Mouse (Mus musculus) kidney, adult 2 months (tissue): ENCODE results near the gene Tctex1d1. TPM values are rescaled to one million over a fixed set of nuclear protein-coding genes. Genes with fewer than 3 reads are reported as not detected.

Source experiments
- DNase-seq: peaks from one replicate; pipeline ENCODE4 v3.0.0; 2021
- H3K27ac ChIP-seq: fragments of 200-500 bp; 2 replicates; pipeline ENCODE4 v1.5.1; 2012; ENCODE audit warnings: low read depth, low read length, control low read depth, inconsistent platforms; ENCODE audit not compliant: insufficient read depth
- H3K27me3 ChIP-seq: fragments of 200-500 bp; replicated peaks from 2 replicates; pipeline ENCODE4 v1.6.1; 2012; ENCODE audit warnings: mild to moderate bottlenecking, moderate library complexity, low read length, inconsistent platforms; ENCODE audit not compliant: control insufficient read depth, insufficient read depth
- H3K36me3 ChIP-seq: fragments of 200-500 bp; 2 replicates; pipeline ENCODE4 v1.6.1; 2012; ENCODE audit warnings: mild to moderate bottlenecking, moderate library complexity, low read length, inconsistent platforms; ENCODE audit not compliant: control insufficient read depth, insufficient read depth
- H3K4me1 ChIP-seq: fragments of 200-500 bp; 2 replicates; pipeline ENCODE4 v1.6.1; 2011; ENCODE audit warnings: low read length; ENCODE audit not compliant: control insufficient read depth, insufficient read depth
- H3K4me3 ChIP-seq: fragments of 200-500 bp; 2 replicates; pipeline ENCODE4 v1.5.1; 2011; ENCODE audit warnings: mild to moderate bottlenecking, low read depth, low read length, control low read depth; ENCODE audit not compliant: insufficient read depth
- CTCF ChIP-seq: fragments of 200-500 bp; conservative IDR thresholded peaks from 2 replicates; pipeline ENCODE4 v1.5.1; 2011; ENCODE audit warnings: low read depth, mild to moderate bottlenecking, control low read depth, low read length, moderate library complexity, mixed read lengths; ENCODE audit not compliant: insufficient read depth, insufficient read length
- POLR2A ChIP-seq: fragments of 200-500 bp; IDR thresholded peaks from one replicate; pipeline ENCODE4 v1.6.1; 2011; ENCODE audit warnings: low read depth, low read length, control low read depth
- WGBS: fragments of 180-500 bp; shearing (Covaris S2); methylation state at CpG from one replicate; pipeline ENCODE4 v1.1.7; 2018; 5-methylcytosine and 5-hydroxymethylcytosine counted together
- polyA plus RNA-seq: library from polyadenylated mRNA; depleted of rRNA; stranded (reverse); fragments of >200 nt; gene quantifications from 2 replicates; pipeline ENCODE4 v1.2.3, GENCODE M21; 2012; rRNA removed

Tctex1d1 gene
- polyA plus RNA-seq, 1 experiment, result not detected

- Histone ChIP-seq H3K27me3 (no peaks in the 10 kb centered on the region), H3K4me3 (no peak overlapping the region), H3K36me3 (no peaks in the 10 kb centered on the region), H3K27ac (no peak overlapping the region), H3K4me1 (no peaks in the 10 kb centered on the region)
- DNase-seq, result no peak
- TF ChIP-seq POLR2A (no peak), CTCF (no peak)
- WGBS, result 43% methylated on average over 7 of the region's 7 CpGs
These were observed 49.3 kb downstream of the Tctex1d1 start for GRCm38 (mm10) chr4:103027745-103028144.

- H3K27me3 ChIP-seq, result no peaks in the 10 kb centered on the region
- 37% methylated on average over 13 of the region's 13 CpGs for WGBS
- no peaks in the 10 kb centered on the region for H3K36me3 ChIP-seq
- no peak overlapping the region for H3K27ac ChIP-seq
- TF ChIP-seq CTCF (no peak), POLR2A (no peak)
- H3K4me1 ChIP-seq, result no peaks in the 10 kb centered on the region
- H3K4me3 ChIP-seq, result no peak overlapping the region
- no peak for DNase-seq
These were observed 50.0 kb downstream of the Tctex1d1 start for GRCm38 (mm10) chr4:103028177-103029088.

- TF ChIP-seq POLR2A (no peak), CTCF (no peak)
- H3K36me3 ChIP-seq, result no peaks in the 10 kb centered on the region
- no peaks in the 10 kb centered on the region for H3K4me1 ChIP-seq
- H3K27me3 ChIP-seq, result no peaks in the 10 kb centered on the region
- DNase-seq, result no peak
- no peak overlapping the region for H3K4me3 ChIP-seq
- 74% methylated on average over 14 of the region's 14 CpGs for WGBS
- H3K27ac ChIP-seq, result no peak overlapping the region
These were observed 60.9 kb downstream of the Tctex1d1 start for GRCm38 (mm10) chr4:103039103-103039837.

GRCm38 (mm10) chr4:103039838-103040191 is 61.4 kb downstream of the Tctex1d1 start:
- no peak for DNase-seq
- 67% methylated on average over 5 of the region's 5 CpGs for WGBS
- Histone ChIP-seq H3K27me3 (no peaks in the 10 kb centered on the region), H3K27ac (no peak overlapping the region), H3K4me3 (no peak overlapping the region), H3K36me3 (no peaks in the 10 kb centered on the region), H3K4me1 (no peaks in the 10 kb centered on the region)
- TF ChIP-seq CTCF, result no peak
- TF ChIP-seq POLR2A, result no peak

- H3K4me1 ChIP-seq, result no peaks in the 10 kb centered on the region
- WGBS, result 93% methylated on average over 11 of the region's 11 CpGs
- H3K27me3 ChIP-seq, result no peaks in the 10 kb centered on the region
- no peak overlapping the region for H3K4me3 ChIP-seq
- no peak overlapping the region for H3K27ac ChIP-seq
- no peaks in the 10 kb centered on the region for H3K36me3 ChIP-seq
- no peak for DNase-seq
- no peak for TF ChIP-seq CTCF
- TF ChIP-seq POLR2A, result no peak
These were observed 64.6 kb downstream of the Tctex1d1 start for GRCm38 (mm10) chr4:103042997-103043396.

GRCm38 (mm10) chr4:103048046-103048445 is 69.6 kb downstream of the Tctex1d1 start:
- no peak overlapping the region for H3K27ac ChIP-seq
- no peaks in the 10 kb centered on the region for H3K27me3 ChIP-seq
- H3K4me3 ChIP-seq, result no peak overlapping the region
- WGBS, result 80% methylated on average over 11 of the region's 11 CpGs
- no peak for DNase-seq
- H3K36me3 ChIP-seq, result no peaks in the 10 kb centered on the region
- no peaks in the 10 kb centered on the region for H3K4me1 ChIP-seq
- no peak for TF ChIP-seq CTCF
- no peak for TF ChIP-seq POLR2A

Other genes with a start within 250 kb of the Tctex1d1 start
- 0.95 and 1.1 TPM in 2 replicates for gene Sgip1, start 237.3 kb upstream of the Tctex1d1 start, polyA plus RNA-seq
- 0.75 TPM in 1 of 2 replicates, not detected in the other for gene Insl5, start 48.2 kb downstream of the Tctex1d1 start, polyA plus RNA-seq
- gene Mier1, start 135.8 kb downstream of the Tctex1d1 start, polyA plus RNA-seq, result 8.9 and 10.6 TPM in 2 replicates
- 1.7 and 1.8 TPM in 2 replicates for gene Wdr78, start 135.9 kb downstream of the Tctex1d1 start, polyA plus RNA-seq
- gene Slc35d1, start 236.6 kb downstream of the Tctex1d1 start, polyA plus RNA-seq, result 13.3 and 15.9 TPM in 2 replicates